Mouse (Mus musculus) erythroblast, embryonic 14.5 days (primary cell): ENCODE data around the gene Bin2.

ENCODE experiments used
- GATA1 ChIP-seq: IDR thresholded peaks from 2 replicates; pipeline ENCODE4 v1.6.1; 2012; ENCODE audit warnings: low read length, inconsistent platforms, mixed read lengths
- TAL1 ChIP-seq: IDR thresholded peaks from 3 replicates; pipeline ENCODE4 v1.6.1; 2012; ENCODE audit warnings: low read length, inconsistent platforms, mixed read lengths

DNA sequence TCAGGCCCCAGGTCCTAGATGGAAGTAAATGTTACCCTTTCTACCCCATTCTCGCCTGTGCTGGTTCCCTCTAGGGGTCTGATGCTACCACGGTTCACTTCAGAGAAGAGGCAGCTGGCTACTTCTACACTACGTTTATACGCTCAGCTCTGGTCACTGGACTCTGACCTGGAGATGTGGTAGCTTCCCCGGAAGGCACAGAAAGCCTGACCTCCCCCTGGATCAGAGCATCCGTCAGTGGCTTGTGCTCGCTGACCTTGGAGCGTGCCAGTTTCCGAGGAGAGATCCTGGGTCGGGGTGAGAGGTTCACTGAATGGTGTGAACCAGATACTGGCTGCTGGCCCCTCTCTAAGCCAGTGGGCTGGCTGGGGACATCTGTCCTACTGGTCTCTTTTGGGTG, 28.7 kb upstream of the Bin2 start:
- no peak for TF ChIP-seq TAL1
- no peak for TF ChIP-seq GATA1
